Mouse (Mus musculus): ENCODE data around the gene Taf8.

The Taf8 gene

DNA sequence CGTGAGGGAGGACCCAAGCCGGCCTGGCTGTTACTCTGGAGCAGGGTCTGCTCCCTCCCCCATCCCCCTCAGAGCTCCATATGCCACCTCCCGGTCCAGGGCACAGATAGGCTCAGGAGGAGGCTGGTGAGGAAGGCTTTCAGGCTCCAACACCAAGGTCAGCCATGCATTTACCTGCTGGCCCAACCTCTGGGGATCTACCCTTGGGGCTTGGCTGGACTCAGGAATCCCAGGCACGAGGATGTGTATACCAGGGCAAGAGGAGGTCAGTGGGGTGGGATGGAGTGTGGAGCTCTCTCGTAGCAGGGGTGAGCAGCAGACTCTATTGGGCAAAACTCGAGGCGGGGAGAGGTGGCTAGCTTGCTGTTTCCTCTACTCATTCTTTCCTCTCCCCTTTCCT, 49.2 kb downstream of the Taf8 start:
- peak; percentile 44 to 72 for DNase-seq

DNA sequence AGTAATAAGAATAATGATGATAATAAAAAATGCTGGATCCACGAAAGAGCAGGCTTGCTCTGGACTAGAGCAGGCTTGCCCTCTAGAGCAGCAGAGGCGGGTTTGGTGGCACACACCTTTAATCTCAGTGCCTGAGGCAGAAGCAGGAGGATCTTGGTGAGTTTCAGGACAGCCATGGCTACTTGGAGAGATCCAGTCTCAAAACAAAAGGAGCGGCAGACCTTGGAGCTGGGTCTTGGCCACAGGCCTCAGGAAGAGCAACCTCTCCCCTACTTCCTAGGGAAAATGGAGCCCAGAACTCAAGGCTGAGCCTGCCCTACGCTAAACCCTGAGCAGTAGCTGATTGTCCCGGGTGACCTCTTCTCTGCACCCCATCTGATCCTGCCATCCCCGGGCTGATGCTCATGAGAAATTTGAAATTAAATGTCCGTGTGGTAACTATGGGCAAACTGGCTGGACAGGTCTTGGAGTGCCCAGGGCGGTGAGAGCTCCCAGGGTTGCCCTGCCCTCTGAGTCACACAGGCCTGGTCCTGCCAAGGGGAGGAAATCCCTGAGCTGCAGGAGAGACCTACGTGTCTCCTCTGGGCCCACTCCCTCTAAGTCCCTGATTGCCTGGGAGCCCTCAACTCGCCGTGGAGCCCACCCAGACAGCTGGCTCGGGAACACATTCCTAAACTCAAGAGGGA, 51.1 kb downstream of the Taf8 start:
- peak; percentile 55 to 71 for DNase-seq

- no peak for DNase-seq
Observed at GRCm38 (mm10) chr17:47450239-47450638, 51.9 kb downstream of the Taf8 start.

- no peak for DNase-seq
Observed at GRCm38 (mm10) chr17:47449432-47449831, 52.7 kb downstream of the Taf8 start.

DNA sequence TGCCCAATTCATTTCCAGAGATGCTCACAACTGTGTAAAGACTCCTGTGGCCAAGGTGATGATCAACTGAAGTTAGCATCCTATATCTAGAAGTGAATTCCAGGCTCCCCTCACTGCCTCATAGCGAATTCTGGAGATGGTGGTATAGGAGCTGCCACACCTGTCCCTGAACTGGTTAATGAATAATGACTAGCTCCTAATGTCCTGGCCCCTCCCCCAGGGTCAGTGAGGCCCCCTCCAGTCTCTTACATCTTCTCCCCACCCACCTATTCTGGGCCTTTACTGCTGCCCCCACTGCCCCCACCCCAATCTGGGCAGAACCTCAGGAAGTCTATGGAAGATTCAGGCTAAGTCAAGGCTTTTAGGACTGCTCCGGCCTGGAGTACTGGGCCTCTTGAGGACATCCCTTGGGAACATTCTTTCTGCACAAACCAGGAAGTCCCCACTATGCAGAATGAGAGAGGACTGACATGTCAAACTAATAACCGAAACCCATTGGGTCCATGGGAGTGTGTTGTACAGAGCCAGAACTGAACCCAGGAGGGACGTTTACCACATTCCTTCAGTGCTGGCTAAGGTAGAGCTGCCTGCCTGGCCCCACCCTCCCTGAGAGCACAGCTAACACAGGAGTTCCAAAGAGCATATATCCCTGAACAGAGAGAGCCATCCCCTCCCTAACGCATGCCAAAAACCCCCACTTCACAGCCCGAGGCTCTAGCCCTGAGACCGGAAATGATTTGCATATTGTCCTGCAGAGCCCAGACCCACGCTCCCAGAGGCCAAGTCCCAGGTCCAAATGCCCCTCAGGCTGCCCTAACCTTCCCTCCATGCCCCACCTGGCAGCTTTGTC, 53.3 kb downstream of the Taf8 start:
- DNase-seq, result no peak

GRCm38 (mm10) chr17:47446561-47446960, 55.5 kb downstream of the Taf8 start:
- DNase-seq, result no peak

DNA sequence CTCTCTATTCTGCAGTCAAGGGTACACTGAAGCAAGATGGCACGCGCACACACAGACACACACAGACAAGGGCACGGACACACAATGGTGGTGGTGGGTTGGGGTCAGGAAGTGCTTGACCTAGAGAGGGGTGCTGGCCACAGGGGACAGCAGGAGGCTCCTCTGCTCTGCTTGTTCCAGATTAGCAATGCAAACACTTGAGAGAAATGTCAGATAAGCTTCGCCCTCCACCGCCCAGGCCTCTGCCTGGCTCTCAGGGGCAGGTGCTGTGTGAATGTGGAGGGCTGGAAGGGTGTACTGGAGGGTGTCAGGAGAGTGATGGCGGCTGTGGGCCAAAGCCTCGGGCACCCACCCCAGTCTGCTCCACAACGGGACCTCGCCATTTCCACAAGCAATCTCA, 56.1 kb downstream of the Taf8 start:
- no peak for DNase-seq

DNA sequence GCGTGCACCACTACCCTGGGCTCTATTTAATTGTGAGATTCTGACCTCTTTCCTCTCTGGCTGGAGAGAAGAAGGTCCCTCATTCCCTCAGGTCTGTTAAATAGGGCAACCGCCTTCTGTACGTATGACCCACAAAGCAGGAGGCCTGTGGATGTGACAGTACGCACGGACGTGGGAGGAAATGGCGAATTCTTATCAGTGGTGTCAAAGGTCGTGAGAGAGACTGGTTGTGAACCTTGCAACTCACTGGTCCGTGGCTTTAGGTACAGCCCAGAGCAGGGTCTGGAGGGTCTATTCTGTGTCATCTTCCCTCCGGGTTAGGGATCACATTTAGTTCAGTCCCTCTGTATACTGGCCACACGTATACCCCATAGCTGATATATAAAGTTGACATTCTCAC, 56.6 kb downstream of the Taf8 start:
- no peak for DNase-seq

GRCm38 (mm10) chr17:47444113-47444512, 58.0 kb downstream of the Taf8 start:
- no peak for DNase-seq

DNA sequence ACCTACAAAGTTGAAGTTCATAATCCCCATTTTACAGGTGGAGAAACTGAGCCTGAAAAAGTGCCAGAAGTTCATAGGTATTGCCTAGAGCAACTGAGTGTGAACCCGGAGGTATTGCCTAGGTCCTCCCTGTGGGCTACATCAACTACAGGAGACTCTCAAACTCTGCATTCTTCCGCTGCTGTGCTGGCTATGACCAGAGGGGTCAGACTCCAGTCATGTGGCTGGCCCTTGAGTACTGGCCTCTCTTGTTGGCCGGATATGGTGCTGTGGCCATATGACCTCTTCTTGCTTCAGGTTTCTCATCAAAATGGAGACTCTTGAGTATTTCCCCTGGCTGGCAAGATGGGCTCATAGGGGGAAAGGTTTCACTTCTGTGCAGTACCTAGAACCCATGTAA, 59.8 kb downstream of the Taf8 start:
- no peak for DNase-seq

GRCm38 (mm10) chr17:47441296-47442051, 60.6 kb downstream of the Taf8 start:
- no peak for DNase-seq

DNA sequence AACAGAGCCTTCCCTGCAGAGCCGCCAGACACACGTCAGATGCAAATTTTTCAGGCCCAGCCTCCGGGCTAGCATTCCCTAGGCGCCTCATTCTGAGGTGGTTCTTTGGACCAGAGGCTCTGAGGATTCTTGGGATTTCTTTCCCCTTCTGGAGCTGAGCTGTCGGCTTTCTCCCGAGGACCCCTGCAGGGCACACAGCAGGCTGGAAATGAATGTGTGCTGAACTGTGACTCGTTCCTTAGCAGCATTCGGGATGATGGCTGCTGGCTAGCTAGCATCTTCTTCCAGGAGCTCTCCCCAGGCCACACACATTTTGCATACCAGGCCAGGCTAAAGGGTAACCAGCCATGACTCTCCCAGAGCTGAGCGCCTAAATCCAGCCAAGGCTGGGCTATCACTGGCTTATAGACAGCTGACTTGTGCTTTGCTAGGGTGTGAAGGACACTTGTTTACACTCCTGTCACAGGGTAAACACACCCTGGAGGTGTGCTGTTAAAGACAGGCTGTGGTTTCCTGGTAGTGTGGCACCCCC, 61.7 kb downstream of the Taf8 start:
- peak in 1 of 2 experiments; percentile 30 for DNase-seq

DNA sequence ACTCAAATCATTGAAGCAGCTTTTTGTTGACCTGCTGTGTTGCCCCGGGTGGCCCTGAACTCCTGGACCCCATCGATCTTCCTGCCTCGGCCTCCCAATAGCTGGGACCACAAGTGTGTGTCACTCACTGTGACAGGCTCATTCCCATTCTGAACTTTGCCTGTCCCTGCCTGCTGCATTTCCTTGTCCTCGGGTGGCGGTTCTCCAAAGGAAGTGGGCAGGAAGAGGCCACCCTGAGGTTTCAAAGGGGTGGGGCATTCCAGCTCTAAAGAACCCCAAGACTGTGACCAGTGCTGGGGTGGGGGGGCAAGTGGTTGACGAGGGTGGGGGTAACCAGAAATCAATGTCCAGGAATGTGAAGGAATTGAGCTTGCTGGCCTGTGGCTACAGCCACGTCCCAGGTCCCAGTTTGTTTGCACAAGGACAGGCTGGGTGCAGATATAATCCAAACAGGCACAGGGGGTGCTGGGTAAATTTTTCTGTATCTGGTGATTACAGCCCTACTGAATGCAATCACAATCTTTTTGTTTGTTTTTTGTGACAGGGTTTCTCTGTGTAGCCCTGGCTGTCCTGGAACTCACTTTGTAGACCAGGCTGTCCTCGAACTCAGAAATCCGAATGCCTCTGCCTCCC, 62.6 kb downstream of the Taf8 start:
- DNase-seq, result no peak

DNA sequence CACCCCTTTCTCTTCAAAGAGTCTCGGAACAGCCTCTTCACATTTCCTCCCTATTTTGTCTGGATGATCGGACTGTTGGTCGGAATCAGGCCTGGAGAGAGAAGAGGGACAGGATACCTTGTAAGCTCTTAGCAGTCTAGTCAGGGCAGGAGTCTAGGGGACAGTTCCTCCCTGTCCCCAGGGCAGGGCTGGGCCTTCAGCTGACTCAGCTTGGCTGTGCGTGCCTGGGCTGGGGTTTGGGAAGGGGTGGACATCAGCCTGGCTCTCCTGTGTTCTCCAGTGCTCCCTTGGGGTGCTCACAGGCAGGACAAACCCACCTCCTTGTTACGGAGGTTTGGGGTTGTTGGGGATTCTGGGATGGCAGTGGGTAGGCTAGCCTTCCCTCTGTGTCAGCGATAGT, 63.5 kb downstream of the Taf8 start:
- DNase-seq, result no peak

GRCm38 (mm10) chr17:47436907-47437547, 65.1 kb downstream of the Taf8 start, which contains the start of gene 1700001C19Rik:
Gene 1700001C19Rik (minus strand): TSS chr17:47437376.
- no peak for DNase-seq

DNA sequence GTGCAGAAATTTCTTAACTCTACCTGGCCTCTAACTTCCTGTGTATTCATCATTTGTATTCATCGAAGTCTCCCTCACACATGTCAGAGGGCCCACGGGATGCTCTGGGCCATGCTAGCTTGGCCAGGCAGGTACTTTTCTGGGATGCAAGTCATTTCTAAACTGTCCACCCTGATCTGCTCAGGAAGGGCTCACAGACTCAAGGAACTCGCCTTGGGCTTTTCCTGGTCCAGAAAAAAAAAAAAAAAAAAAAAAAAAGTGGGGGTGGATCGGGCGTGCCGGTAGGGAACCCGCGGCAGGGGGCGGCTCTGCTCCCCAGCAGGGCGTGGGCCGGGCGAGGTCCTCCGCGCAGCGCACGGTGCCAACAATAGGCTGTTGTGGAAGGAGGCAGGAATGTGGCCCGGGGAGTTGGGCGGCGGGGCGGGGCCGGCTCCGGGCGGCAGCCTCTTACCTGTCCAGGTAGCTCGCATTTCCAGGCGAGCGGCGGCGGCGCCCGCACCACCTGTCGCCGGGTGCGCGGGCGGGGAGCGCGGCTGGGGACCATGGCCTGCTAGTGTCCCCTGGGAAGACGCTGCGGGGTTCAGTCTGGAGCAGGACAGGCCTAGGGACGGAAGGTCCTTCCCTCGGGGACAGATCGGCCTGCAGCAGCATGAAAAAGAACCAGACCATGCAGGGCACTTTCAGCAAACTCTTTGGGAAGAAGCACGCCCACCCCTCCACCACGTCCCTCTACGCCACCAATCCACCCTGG, 65.8 kb downstream of the Taf8 start, which contains the start of gene AI661453:
AI661453 (plus strand) TSS at position 460 of the 751 bp plus-strand sequence.
- DNase-seq, result peak; percentile 73 to 85

Data from kidney, adult 8-10 months (tissue).